Mouse (Mus musculus) bone marrow macrophage, adult 2 months (primary cell): ENCODE results near the gene Rangrf. TPM values are rescaled to one million over a fixed set of nuclear protein-coding genes. Genes with fewer than 3 reads are reported as not detected.
"Not testable (repeated sequence)": the region's sequence is repeated elsewhere in the genome, so short reads cannot be mapped to it uniquely, and the experiment has no call there.

ENCODE experiments used
- H3K27ac ChIP-seq: 2 replicates; pipeline ENCODE4 v1.5.1; 2012; ENCODE audit warnings: low read depth, low read length; ENCODE audit not compliant: insufficient read depth
- H3K4me1 ChIP-seq: 2 replicates; pipeline ENCODE4 v1.6.1; 2012; ENCODE audit warnings: low read length; ENCODE audit not compliant: control insufficient read depth, insufficient read depth
- H3K4me3 ChIP-seq: 2 replicates; pipeline ENCODE4 v1.5.1; 2012; ENCODE audit warnings: mild to moderate bottlenecking, low read length, moderate library complexity; ENCODE audit not compliant: insufficient read depth
- CTCF ChIP-seq: IDR thresholded peaks from 2 replicates; pipeline ENCODE4 v1.5.1; 2012; ENCODE audit warnings: low read depth, mild to moderate bottlenecking, low read length, moderate library complexity
- POLR2A ChIP-seq: IDR thresholded peaks from 2 replicates; pipeline ENCODE4 v1.6.1; 2012; ENCODE audit warnings: mild to moderate bottlenecking, low read depth, low read length, borderline replicate concordance
- polyA plus RNA-seq: library from polyadenylated mRNA; stranded (reverse); fragments of >200 nt; gene quantifications from 2 replicates; pipeline ENCODE4 v1.2.4, GENCODE M21; 2012; ENCODE audit not compliant: missing spikeins, insufficient read depth, insufficient read length

Gene Rangrf
- polyA plus RNA-seq, 1 experiment: 3.7 TPM

DNA sequence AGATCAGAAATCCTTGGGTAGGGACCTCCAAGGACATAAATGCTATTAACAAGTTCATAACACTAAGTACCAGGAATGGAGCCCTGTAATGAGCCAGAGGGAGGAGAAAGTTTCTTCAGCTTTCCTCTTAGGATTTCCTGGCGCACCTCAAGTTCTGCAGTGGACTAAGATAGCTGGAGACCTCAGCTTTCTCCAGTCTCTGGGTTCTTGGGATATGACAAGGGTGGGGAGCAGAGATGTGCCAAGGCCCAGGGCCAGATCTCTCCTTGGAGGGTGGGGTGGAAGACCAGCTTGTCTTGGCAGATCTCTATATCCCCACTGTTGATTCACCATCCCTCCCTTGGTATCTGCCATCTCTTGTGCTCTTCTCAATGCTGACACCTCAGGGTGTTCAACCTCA, 616 bp upstream of the Rangrf start:
- Histone ChIP-seq H3K27ac (no peak overlapping the region), H3K4me3 (no peak overlapping the region), H3K4me1 (peaks cover 12% of the 10 kb centered on the region)
- TF ChIP-seq POLR2A: no peak

- Histone ChIP-seq H3K4me3 (peak overlapping the region; percentile 60), H3K4me1 (peaks cover 18% of the 10 kb centered on the region), H3K27ac (no peak overlapping the region)
- no peak for TF ChIP-seq POLR2A
- TF ChIP-seq CTCF: no peak
Observed at GRCm38 (mm10) chr11:68974059-68974450, 930 bp downstream of the Rangrf start.

DNA sequence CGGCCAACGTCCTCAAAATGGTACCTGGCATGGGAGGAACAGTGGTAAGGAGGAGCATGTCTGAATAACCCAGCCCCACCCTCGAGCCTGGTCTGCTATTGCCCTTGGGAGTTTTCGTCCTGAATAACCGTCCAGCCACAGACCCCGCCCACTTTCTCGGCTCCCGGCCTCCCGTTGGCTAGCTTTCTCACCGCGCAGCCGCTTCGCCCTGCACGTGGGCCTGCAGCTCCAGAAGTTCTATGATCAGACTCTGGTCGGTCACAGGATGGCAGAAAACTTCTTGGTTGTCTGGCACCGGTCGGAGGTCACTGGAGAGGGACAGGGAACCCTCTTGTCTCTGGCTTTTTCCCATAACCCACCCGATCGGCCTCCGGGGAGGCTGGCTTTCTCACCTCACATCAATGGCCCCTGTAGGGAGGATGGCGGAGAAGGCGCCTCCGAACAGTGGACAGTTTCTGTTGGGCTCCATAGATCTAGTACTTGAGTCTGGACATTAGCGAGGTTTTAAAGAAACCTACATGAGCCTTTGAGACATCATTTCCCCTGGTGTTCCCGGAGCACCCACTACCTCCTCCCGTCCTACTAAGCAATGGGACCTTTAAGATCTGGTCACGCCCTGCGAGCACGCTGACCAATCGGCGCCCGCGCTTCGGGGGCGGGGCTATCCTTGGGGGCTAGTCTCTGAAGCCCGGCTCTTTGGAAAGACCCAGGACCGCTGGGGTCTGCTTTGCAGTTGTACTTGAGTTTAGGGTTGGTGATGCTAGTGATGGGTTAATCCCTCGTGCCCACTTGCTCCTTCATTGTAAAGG, 1.5 kb downstream of the Rangrf start:
- H3K4me1 ChIP-seq: peaks cover 21% of the 10 kb centered on the region
- H3K27ac ChIP-seq: not testable (repeated sequence)
- H3K4me3 ChIP-seq: peak overlapping the region; percentile 60

DNA sequence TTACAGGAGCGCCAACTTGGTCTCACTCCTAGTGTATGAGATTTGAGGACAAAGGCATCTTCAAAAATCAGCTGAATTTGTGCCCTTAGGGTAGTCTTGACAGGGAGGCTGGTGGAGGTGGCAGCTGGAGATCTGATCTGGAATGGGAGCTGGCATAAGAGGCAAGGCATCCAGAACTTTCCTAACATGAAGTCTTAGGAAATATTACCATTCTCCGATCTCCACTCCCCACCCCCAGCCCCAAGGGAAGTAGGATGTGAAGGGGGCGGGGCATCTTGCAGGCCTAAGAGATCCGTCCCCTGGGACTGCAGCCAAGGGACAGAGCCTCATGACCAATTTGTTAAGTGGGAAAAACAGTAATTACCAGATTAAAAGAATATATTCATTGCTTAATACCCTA, 4.8 kb downstream of the Rangrf start:
- Histone ChIP-seq H3K4me3 (no peak overlapping the region), H3K27ac (no peak overlapping the region), H3K4me1 (peaks cover 28% of the 10 kb centered on the region)
- TF ChIP-seq POLR2A (no peak), CTCF (no peak)

DNA sequence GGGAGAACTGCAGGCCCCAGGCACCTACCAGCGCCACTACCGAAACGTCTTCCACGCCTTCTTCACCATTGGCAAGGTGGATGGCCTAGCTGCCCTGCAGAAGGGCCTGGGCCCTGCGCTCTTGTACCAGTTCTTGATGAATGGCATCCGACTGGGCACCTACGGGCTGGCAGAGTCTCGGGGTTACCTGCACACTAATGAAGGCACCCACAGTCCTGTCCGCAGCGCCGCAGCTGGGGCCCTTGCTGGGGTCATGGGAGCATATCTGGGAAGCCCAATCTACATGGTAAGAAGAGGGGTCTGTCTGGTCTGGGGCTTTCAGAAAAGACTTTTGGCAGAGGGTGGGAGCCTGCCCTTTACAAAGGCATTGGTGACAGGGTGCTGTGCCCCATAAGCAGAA, 6.2 kb downstream of the Rangrf start:
- H3K4me3 ChIP-seq: no peak overlapping the region
- TF ChIP-seq CTCF: no peak
- no peak for TF ChIP-seq POLR2A
- no peak overlapping the region for H3K27ac ChIP-seq
- peaks cover 25% of the 10 kb centered on the region for H3K4me1 ChIP-seq

GRCm38 (mm10) chr11:68967337-68968282, 7.4 kb downstream of the Rangrf start, which contains the start of gene Slc25a35:
Slc25a35 (plus strand) TSS chr11:68968131.
- H3K4me1 ChIP-seq: peaks cover 22% of the 10 kb centered on the region
- H3K27ac ChIP-seq: no peak within 1 kb of the TSS
- TF ChIP-seq CTCF: 0 out of 2 replicates have a peak, but pooled peaks have one; percentile 5
- TF ChIP-seq POLR2A: no peak

DNA sequence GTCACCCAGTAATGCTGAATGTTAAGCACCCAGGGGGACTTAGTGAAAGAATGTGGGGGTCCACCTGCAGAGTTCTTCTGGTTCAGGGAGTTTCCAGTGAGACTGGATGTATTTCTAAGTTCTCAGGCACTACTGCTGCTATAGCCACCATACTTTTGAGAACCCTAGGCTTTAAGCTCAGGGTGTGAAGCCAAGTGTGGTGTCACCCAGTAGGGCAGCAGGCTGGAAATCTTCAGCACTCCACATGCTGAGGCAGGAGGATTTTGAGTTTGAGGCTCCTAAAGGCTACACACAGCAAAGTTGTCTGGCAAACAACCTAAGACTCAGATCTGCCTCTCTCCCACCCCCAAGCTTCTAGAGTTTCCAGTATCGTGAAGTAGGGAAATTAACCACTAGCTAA, 8.4 kb downstream of the Rangrf start:
- Histone ChIP-seq H3K4me1 (peaks cover 22% of the 10 kb centered on the region), H3K4me3 (no peak overlapping the region), H3K27ac (no peak overlapping the region)
- TF ChIP-seq POLR2A (no peak), CTCF (no peak)

More at GRCm38 (mm10) chr11:68967337-68968282, 7.4 kb downstream of the Rangrf start, which contains the start of gene Slc25a35:
- peak within 1 kb of the TSS; percentile 75 for H3K4me3 ChIP-seq

DNA sequence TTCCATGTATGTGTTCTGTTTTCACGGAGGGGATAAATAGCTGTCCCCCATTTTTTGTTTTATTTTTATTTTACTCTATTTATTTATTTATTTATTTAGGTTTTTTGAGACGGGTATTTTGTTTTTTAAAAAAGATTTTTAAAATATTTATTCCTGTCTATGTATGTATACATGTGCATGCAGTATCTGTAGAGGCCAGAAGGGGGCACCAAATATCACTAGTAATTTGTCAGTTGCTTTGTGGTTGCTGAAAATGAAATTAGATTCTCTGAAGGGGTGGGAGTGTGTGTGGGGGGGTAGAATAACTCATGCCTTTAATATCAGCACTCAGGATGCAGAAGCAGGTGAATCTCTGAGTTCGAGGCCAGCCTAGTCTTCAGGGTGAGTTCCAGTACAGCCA, 9.1 kb downstream of the Rangrf start:
- H3K27ac ChIP-seq: no peak overlapping the region
- TF ChIP-seq POLR2A: no peak
- 0 out of 2 replicates have a peak, but pooled peaks have one; percentile 19 for TF ChIP-seq CTCF
- H3K4me1 ChIP-seq: peaks cover 18% of the 10 kb centered on the region
- no peak overlapping the region for H3K4me3 ChIP-seq

GRCm38 (mm10) chr11:68965050-68965449, 9.9 kb downstream of the Rangrf start:
- H3K4me3 ChIP-seq: no peak overlapping the region
- no peak overlapping the region for H3K27ac ChIP-seq
- TF ChIP-seq POLR2A (no peak), CTCF (no peak)
- H3K4me1 ChIP-seq: peaks cover 11% of the 10 kb centered on the region

GRCm38 (mm10) chr11:68963405-68963804, 11.6 kb downstream of the Rangrf start:
- no peak overlapping the region for H3K4me3 ChIP-seq
- no peak overlapping the region for H3K27ac ChIP-seq
- peaks cover 7% of the 10 kb centered on the region for H3K4me1 ChIP-seq
- TF ChIP-seq CTCF (no peak), POLR2A (no peak)

DNA sequence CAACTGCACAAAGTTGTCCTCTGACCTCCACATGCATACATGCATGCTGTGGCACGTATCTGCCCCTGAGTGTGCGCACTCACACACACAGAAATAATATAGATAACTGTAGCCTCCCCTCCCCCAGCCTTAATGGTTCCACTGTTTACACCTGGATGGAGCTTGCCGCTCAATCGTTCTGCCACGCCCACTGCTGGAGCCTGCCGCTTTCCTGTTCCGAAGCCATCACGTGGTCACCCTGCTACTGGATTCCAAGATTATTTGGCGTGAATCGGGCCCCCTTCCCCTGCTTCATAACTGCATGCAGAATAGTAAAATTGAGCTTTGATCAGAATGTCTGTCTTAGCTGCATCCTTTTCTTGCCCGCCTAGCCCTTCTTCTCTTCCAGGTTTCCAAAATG, 12.8 kb downstream of the Rangrf start:
- H3K4me3 ChIP-seq, H3K27ac ChIP-seq, H3K4me1 ChIP-seq: not testable (repeated sequence)
